Mouse (Mus musculus): ENCODE results near the gene Cd274. TPM values are rescaled to one million over a fixed set of nuclear protein-coding genes. Genes with fewer than 3 reads are reported as not detected.

Cd274 gene
- total and polyA plus RNA-seq, 2 experiments from 2014 or later, result 0.79 to 2.0 TPM

- 90% methylated on average over 5 of the region's 5 CpGs for WGBS
- H3K9ac ChIP-seq, result no peak overlapping the region
- DNase-seq, result no peak
- no peak overlapping the region for H3K4me3 ChIP-seq (ENCODE audit: low read depth, low read length)
- no peaks in the 10 kb centered on the region for H3K9me3 ChIP-seq (ENCODE audit: low read length)
- H3K27me3 ChIP-seq (ENCODE audit: insufficient read depth, low read length), result no peaks in the 10 kb centered on the region
- no peak for ATAC-seq
- H3K4me2 ChIP-seq (ENCODE audit: low read depth), result no peak overlapping the region
- peaks cover 13% of the 10 kb centered on the region for H3K4me1 ChIP-seq (ENCODE audit: insufficient read depth)
- TF ChIP-seq CTCF (IDR thresholded peaks at IDR 0.05; ENCODE audit: low read depth), result no peak
- H3K36me3 ChIP-seq (ENCODE audit: insufficient read depth), result no peaks in the 10 kb centered on the region
- H3K27ac ChIP-seq (ENCODE audit: low read depth, low read length), result no peak overlapping the region
These were observed 3.2 kb upstream of the Cd274 start for GRCm38 (mm10) chr19:29364076-29364475.

- H3K36me3 ChIP-seq (ENCODE audit: insufficient read depth), result no peaks in the 10 kb centered on the region
These were observed 2.1 kb upstream of the Cd274 start for GRCm38 (mm10) chr19:29365105-29365504.

GRCm38 (mm10) chr19:29366226-29366968 is 858 bp upstream of the Cd274 start:
- 59% methylated on average over 20 of the region's 20 CpGs for whole genome bisulfite sequencing
- peak overlapping the region; percentile 39; the same call in 1 of the 2 replicates for H3K9ac ChIP-seq
- H3K27me3 ChIP-seq (ENCODE audit: insufficient read depth, low read length), result no peaks in the 10 kb centered on the region
- DNase-seq (no peak), ATAC-seq (no peak)
- H3K4me3 ChIP-seq (ENCODE audit: low read depth, low read length), result peak overlapping the region; percentile 46
- H3K4me1 ChIP-seq (ENCODE audit: insufficient read depth), result peaks cover 7% of the 10 kb centered on the region; the same call in 1 of the 2 replicates
- no peaks in the 10 kb centered on the region for H3K36me3 ChIP-seq (ENCODE audit: insufficient read depth)
- H3K4me2 ChIP-seq (ENCODE audit: low read depth), result peak overlapping the region; percentile 80
- no peaks in the 10 kb centered on the region for H3K9me3 ChIP-seq (ENCODE audit: low read length)
- H3K27ac ChIP-seq (ENCODE audit: low read depth, low read length), result no peak overlapping the region
- no peak for TF ChIP-seq CTCF (IDR thresholded peaks at IDR 0.05; ENCODE audit: low read depth)

More at GRCm38 (mm10) chr19:29365105-29365504, 2.1 kb upstream of the Cd274 start:
- peaks cover 13% of the 10 kb centered on the region for H3K4me1 ChIP-seq (ENCODE audit: insufficient read depth)
- no peak for TF ChIP-seq CTCF (IDR thresholded peaks at IDR 0.05; ENCODE audit: low read depth)
- H3K4me2 ChIP-seq (ENCODE audit: low read depth), result no peak overlapping the region
- no peak overlapping the region for H3K9ac ChIP-seq
- 21% methylated on average over 3 of the region's 3 CpGs for WGBS
- H3K27ac ChIP-seq (ENCODE audit: low read depth, low read length), result no peak overlapping the region
- no peak overlapping the region for H3K4me3 ChIP-seq (ENCODE audit: low read depth, low read length)
- H3K9me3 ChIP-seq (ENCODE audit: low read length), result no peaks in the 10 kb centered on the region
- no peaks in the 10 kb centered on the region for H3K27me3 ChIP-seq (ENCODE audit: insufficient read depth, low read length)
- no peak for ATAC-seq
- DNase-seq, result no peak

- Histone ChIP-seq H3K9ac (no peak overlapping the region), H3K4me2 (ENCODE audit: low read depth) (no peak overlapping the region), H3K4me3 (ENCODE audit: low read depth, low read length) (no peak overlapping the region), H3K36me3 (ENCODE audit: insufficient read depth) (no peaks in the 10 kb centered on the region), H3K9me3 (ENCODE audit: low read length) (no peaks in the 10 kb centered on the region), H3K27me3 (ENCODE audit: insufficient read depth, low read length) (no peaks in the 10 kb centered on the region), H3K27ac (ENCODE audit: low read depth, low read length) (no peak overlapping the region), H3K4me1 (ENCODE audit: insufficient read depth) (0 out of 2 replicates have a peak, but pooled peaks cover 13% of the 10 kb centered on the region)
- no peak for TF ChIP-seq CTCF (IDR thresholded peaks at IDR 0.05; ENCODE audit: low read depth)
- ATAC-seq (no peak), DNase-seq (no peak)
- 90% methylated on average over 2 of the region's 2 CpGs for WGBS
These were observed 786 bp downstream of the Cd274 start for GRCm38 (mm10) chr19:29368041-29368440.

GRCm38 (mm10) chr19:29368671-29369309 is 1.5 kb downstream of the Cd274 start:
- H3K4me3 ChIP-seq (ENCODE audit: low read depth, low read length), result no peak overlapping the region
- no peaks in the 10 kb centered on the region for H3K36me3 ChIP-seq (ENCODE audit: insufficient read depth)
- 0 out of 2 replicates have a peak, but pooled peaks cover 13% of the 10 kb centered on the region for H3K4me1 ChIP-seq (ENCODE audit: insufficient read depth)
- no peaks in the 10 kb centered on the region for H3K27me3 ChIP-seq (ENCODE audit: insufficient read depth, low read length)
- ATAC-seq, result no peak
- no peaks in the 10 kb centered on the region for H3K9me3 ChIP-seq (ENCODE audit: low read length)
- TF ChIP-seq CTCF (IDR thresholded peaks at IDR 0.05; ENCODE audit: low read depth), result no peak
- no peak overlapping the region for H3K9ac ChIP-seq
- DNase-seq, result no peak
- 84% methylated on average over 3 of the region's 3 CpGs for WGBS
- no peak overlapping the region for H3K27ac ChIP-seq (ENCODE audit: low read depth, low read length)
- H3K4me2 ChIP-seq (ENCODE audit: low read depth), result no peak overlapping the region

- WGBS, result 71% methylated on average over 12 of the region's 12 CpGs
These were observed 2.9 kb downstream of the Cd274 start for GRCm38 (mm10) chr19:29370112-29370511.

More at GRCm38 (mm10) chr19:29370112-29370511, 2.9 kb downstream of the Cd274 start:
- no peak overlapping the region for H3K27ac ChIP-seq (ENCODE audit: low read depth, low read length)
- H3K9ac ChIP-seq, result no peak overlapping the region
- 0 out of 2 replicates have a peak, but pooled peaks cover 13% of the 10 kb centered on the region for H3K4me1 ChIP-seq (ENCODE audit: insufficient read depth)
- ATAC-seq (no peak), DNase-seq (no peak)
- H3K4me2 ChIP-seq (ENCODE audit: low read depth), result no peak overlapping the region
- no peaks in the 10 kb centered on the region for H3K9me3 ChIP-seq (ENCODE audit: low read length)
- no peaks in the 10 kb centered on the region for H3K36me3 ChIP-seq (ENCODE audit: insufficient read depth)
- H3K4me3 ChIP-seq (ENCODE audit: low read depth, low read length), result no peak overlapping the region
- H3K27me3 ChIP-seq (ENCODE audit: insufficient read depth, low read length), result no peaks in the 10 kb centered on the region
- TF ChIP-seq CTCF (IDR thresholded peaks at IDR 0.05; ENCODE audit: low read depth), result no peak
